Mouse (Mus musculus) lung, postnatal 0 days (tissue): Measurements from ENCODE around the gene H1f0.

Experiments used
- CTCF ChIP-seq: IDR thresholded peaks from 2 replicates; pipeline ENCODE4 v1.5.1; 2016; ENCODE audit warnings: antibody characterized with exemption, mild to moderate bottlenecking
- EP300 ChIP-seq: IDR thresholded peaks from 2 replicates; pipeline ENCODE4 v1.6.1; 2016; ENCODE audit warnings: antibody characterized with exemption, mild to moderate bottlenecking, control low read depth

DNA sequence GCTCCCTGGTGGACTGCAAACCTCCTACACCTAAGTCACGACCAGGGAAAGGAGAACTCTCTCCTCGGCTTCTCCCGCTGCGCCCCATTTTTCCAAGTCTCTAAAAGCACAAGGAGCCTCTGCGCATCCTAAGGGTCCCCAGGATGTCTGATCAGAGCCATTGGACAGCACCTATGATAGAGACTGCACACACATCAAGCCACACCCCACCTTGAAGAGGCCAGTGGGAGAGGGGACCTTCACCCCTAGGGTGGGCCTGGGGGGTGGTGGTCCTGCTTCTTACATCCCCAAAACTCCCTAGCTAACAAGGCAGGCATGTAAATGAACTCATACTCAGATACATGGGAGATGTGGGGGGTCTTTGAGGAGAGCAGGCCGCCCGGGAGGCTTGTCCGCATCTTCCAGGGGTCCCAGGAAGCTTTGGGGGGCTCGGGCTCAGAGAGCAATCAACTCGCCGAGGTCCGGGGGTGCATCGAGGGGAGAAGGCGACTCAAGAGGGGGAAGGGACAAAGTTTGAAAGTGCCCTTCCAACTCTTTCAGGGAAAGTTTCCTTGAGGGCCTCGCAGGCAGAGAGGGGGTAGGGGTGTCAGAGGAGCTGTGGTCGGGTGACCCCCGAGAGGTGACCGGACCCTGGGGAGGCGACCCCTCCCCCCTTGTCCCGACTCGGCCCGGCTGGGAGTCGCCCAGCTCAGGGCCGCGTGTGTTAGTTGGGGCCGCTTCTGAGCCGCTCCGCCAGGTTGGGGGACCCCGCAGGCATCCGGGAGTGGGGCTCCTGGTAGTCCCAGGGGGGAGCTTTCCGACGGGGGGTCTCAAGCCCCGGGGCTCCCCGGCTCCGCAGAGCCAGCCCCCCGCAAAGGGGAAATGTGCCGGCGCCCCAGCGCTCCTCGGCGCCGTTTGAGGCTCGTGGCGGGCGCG is 702 bp upstream of the H1f0 start:
- TF ChIP-seq CTCF = no peak
- no peak for TF ChIP-seq EP300
